Mouse (Mus musculus): ENCODE results near the gene Zfp266.
"Not testable (repeated sequence)": the region's sequence is repeated elsewhere in the genome, so short reads cannot be mapped to it uniquely, and the experiment has no call there.

Zfp266 gene

GRCm38 (mm10) chr9:20521306-20521957 lies at the start of gene Zfp266:
TSS of gene Zfp266 (minus strand) at chr9:20521417.
- DNase-seq (ENCODE audit: low spot score in 2 of 2): peak; percentile 81 to 88

GRCm38 (mm10) chr9:20565326-20566030 lies 44.3 kb upstream of the Zfp266 start:
- not testable (repeated sequence) for DNase-seq (ENCODE audit: low spot score in 2 of 2)

GRCm38 (mm10) chr9:20562177-20562576 lies 41.0 kb upstream of the Zfp266 start:
- no peak for DNase-seq (ENCODE audit: low spot score in 2 of 2)

- no peak for DNase-seq (ENCODE audit: low spot score in 2 of 2)
Measured at GRCm38 (mm10) chr9:20552698-20553097, 31.5 kb upstream of the Zfp266 start.

GRCm38 (mm10) chr9:20551781-20552275 lies 30.6 kb upstream of the Zfp266 start:
- DNase-seq (ENCODE audit: low spot score in 2 of 2): no peak

- no peak for DNase-seq (ENCODE audit: low spot score in 2 of 2)
Measured at GRCm38 (mm10) chr9:20545151-20545550, 23.9 kb upstream of the Zfp266 start.

- peak; percentile 76 to 79 for DNase-seq (ENCODE audit: low spot score in 2 of 2)
Measured at GRCm38 (mm10) chr9:20544070-20544821, 23.0 kb upstream of the Zfp266 start.

- DNase-seq (ENCODE audit: low spot score in 2 of 2): no peak
Measured at GRCm38 (mm10) chr9:20543496-20543895, 22.3 kb upstream of the Zfp266 start.

GRCm38 (mm10) chr9:20536598-20536997 lies 15.4 kb upstream of the Zfp266 start:
- no peak for DNase-seq (ENCODE audit: low spot score in 2 of 2)

GRCm38 (mm10) chr9:20534326-20534926 lies 13.2 kb upstream of the Zfp266 start:
- no peak for DNase-seq (ENCODE audit: low spot score in 2 of 2)

- no peak for DNase-seq (ENCODE audit: low spot score in 2 of 2)
Measured at GRCm38 (mm10) chr9:20520531-20521210, 546 bp downstream of the Zfp266 start.

- DNase-seq (ENCODE audit: low spot score in 2 of 2): no peak
Measured at GRCm38 (mm10) chr9:20519949-20520348, 1.3 kb downstream of the Zfp266 start.

- no peak for DNase-seq (ENCODE audit: low spot score in 2 of 2)
Measured at GRCm38 (mm10) chr9:20518708-20519107, 2.5 kb downstream of the Zfp266 start.

GRCm38 (mm10) chr9:20517727-20518126 lies 3.5 kb downstream of the Zfp266 start:
- no peak for DNase-seq (ENCODE audit: low spot score in 2 of 2)

- DNase-seq (ENCODE audit: low spot score in 2 of 2): no peak
Measured at GRCm38 (mm10) chr9:20514016-20514415, 7.2 kb downstream of the Zfp266 start.

GRCm38 (mm10) chr9:20512714-20513113 lies 8.5 kb downstream of the Zfp266 start:
- DNase-seq (ENCODE audit: low spot score in 2 of 2): no peak

- no peak for DNase-seq (ENCODE audit: low spot score in 2 of 2)
Measured at GRCm38 (mm10) chr9:20511645-20512044, 9.6 kb downstream of the Zfp266 start.

GRCm38 (mm10) chr9:20510346-20510745 lies 10.9 kb downstream of the Zfp266 start:
- DNase-seq (ENCODE audit: low spot score in 2 of 2): no peak

- no peak for DNase-seq (ENCODE audit: low spot score in 2 of 2)
Measured at GRCm38 (mm10) chr9:20509676-20510075, 11.5 kb downstream of the Zfp266 start.

GRCm38 (mm10) chr9:20504801-20505200 lies 16.4 kb downstream of the Zfp266 start:
- no peak for DNase-seq (ENCODE audit: low spot score in 2 of 2)

- DNase-seq (ENCODE audit: low spot score in 2 of 2): peak in 1 of 2 experiments; percentile 4
Measured at GRCm38 (mm10) chr9:20493281-20493680, 27.9 kb downstream of the Zfp266 start.

All from thymus, postnatal 10 days (tissue).